Mouse (Mus musculus) hindbrain, embryonic 16.5 days (tissue): ENCODE data around the gene Defb13. TPM values are rescaled to one million over a fixed set of nuclear protein-coding genes. Genes with fewer than 3 reads are reported as not detected.
"Not testable (repeated sequence)": the region's sequence is repeated elsewhere in the genome, so short reads cannot be mapped to it uniquely, and the experiment has no call there.

Experiments
- ATAC-seq: fragments of 200-750 bp; cut with Nextera tagmentation; 2 replicates; pipeline ENCODE4 v1.8.0; 2017; ENCODE audit warnings: moderate TSS enrichment, moderate library complexity
- H3K27ac ChIP-seq: fragments of 300-500 bp; sonication (generic); 2 replicates; pipeline ENCODE4 v1.5.1; 2014; ENCODE audit warnings: low read depth, mild to moderate bottlenecking, control low read depth, low read length, moderate library complexity
- H3K27me3 ChIP-seq: fragments of 300-500 bp; sonication (generic); replicated peaks from 2 replicates; pipeline ENCODE4 v1.6.1; 2014; ENCODE audit warnings: low read length; ENCODE audit not compliant: control insufficient read depth, insufficient read depth
- H3K36me3 ChIP-seq: fragments of 300-500 bp; sonication (generic); 2 replicates; pipeline ENCODE4 v1.6.1; 2014; ENCODE audit warnings: mild to moderate bottlenecking, low read length, moderate library complexity, mixed read lengths; ENCODE audit not compliant: control insufficient read depth, insufficient read depth
- H3K4me1 ChIP-seq: fragments of 300-500 bp; sonication (generic); 2 replicates; pipeline ENCODE4 v1.6.1; 2014; ENCODE audit warnings: low read depth, low read length; ENCODE audit not compliant: control insufficient read depth, insufficient read depth
- H3K4me2 ChIP-seq: fragments of 300-500 bp; sonication (generic); 2 replicates; pipeline ENCODE4 v1.6.1; 2014; ENCODE audit warnings: mild to moderate bottlenecking, low read length, control low read depth, moderate library complexity
- H3K4me3 ChIP-seq: fragments of 300-500 bp; sonication (generic); 2 replicates; pipeline ENCODE4 v1.5.1; 2014; ENCODE audit warnings: mild to moderate bottlenecking, low read length, control low read depth, moderate library complexity
- H3K9ac ChIP-seq: fragments of 300-500 bp; sonication (generic); 2 replicates; pipeline ENCODE4 v1.6.1; 2014; ENCODE audit warnings: low read depth, mild to moderate bottlenecking, control low read depth, low read length, moderate library complexity
- H3K9me3 ChIP-seq: fragments of 300-500 bp; sonication (generic); 2 replicates; pipeline ENCODE4 v1.6.1; 2014; ENCODE audit warnings: mild to moderate bottlenecking, low read length, moderate library complexity; ENCODE audit not compliant: control insufficient read depth
- WGBS: fragments of 180-500 bp; shearing (Covaris S2); extraction: QIAGEN DNeasy Blood & Tissue Kit; methylation state at CpG from one replicate; pipeline ENCODE4 v1.1.7; 2014; 5-methylcytosine and 5-hydroxymethylcytosine counted together
- polyA plus RNA-seq: library from polyadenylated mRNA; unstranded; fragments of >200 nt; fragmentation: Nextera tagmentation; extraction: Ambion mirVana; gene quantifications from 2 replicates; pipeline ENCODE4 v1.2.1, GENCODE M21; 2015

The Defb13 gene
- polyA plus RNA-seq = not detected in 2 replicates

DNA sequence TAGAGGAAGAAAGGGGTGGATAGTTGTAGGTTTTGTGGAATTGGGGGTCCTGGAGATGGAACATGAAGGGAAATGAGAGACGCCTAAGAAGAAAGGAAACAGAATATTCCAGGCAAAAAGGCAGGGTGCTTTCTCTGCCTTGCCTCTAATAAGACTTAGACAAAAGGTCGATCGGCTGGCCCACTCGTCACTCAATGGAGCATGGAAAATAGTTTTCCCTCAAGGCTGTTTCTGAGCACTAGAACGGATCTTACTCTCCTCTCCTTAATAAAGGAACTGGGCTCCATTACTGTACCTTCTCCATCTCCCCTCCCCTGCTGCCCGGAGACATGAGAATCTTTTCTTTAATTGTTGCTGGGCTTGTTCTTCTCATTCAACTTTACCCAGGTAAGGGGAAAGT, at the start of gene Defb13:
Gene Defb13 (plus strand): TSS at position 301 of the 400 bp plus-strand sequence.
- Histone ChIP-seq H3K4me3 (no peak within 1 kb of the TSS), H3K27me3 (no peaks in the 10 kb centered on the region), H3K27ac (no peak within 1 kb of the TSS), H3K36me3 (no peaks in the 10 kb centered on the region), H3K4me2 (no peak within 1 kb of the TSS), H3K4me1 (no peaks in the 10 kb centered on the region), H3K9ac (no peak within 1 kb of the TSS), H3K9me3 (no peaks in the 10 kb centered on the region)
- WGBS = 79% methylated on average over 6 of the region's 6 CpGs
- no peak for ATAC-seq

- H3K4me1 ChIP-seq, H3K4me3 ChIP-seq, H3K27me3 ChIP-seq, H3K36me3 ChIP-seq, H3K4me2 ChIP-seq, H3K9me3 ChIP-seq, H3K9ac ChIP-seq, H3K27ac ChIP-seq: not testable (repeated sequence)
- peak; percentile 58 for ATAC-seq
These were observed 40.3 kb upstream of the Defb13 start, which contains the start of gene Defb11 for GRCm38 (mm10) chr8:21906290-21906689. TSS of gene Defb11 (minus strand) at chr8:21906412.

- ATAC-seq = no peak
- no peak overlapping the region for H3K4me2 ChIP-seq
- no peaks in the 10 kb centered on the region for H3K4me1 ChIP-seq
- WGBS = 22% methylated on average over 1 of the region's 1 CpGs
- H3K27ac ChIP-seq = no peak overlapping the region
- H3K9me3 ChIP-seq = no peaks in the 10 kb centered on the region
- H3K9ac ChIP-seq = no peak overlapping the region
- no peaks in the 10 kb centered on the region for H3K27me3 ChIP-seq
- H3K4me3 ChIP-seq = no peak overlapping the region
- no peaks in the 10 kb centered on the region for H3K36me3 ChIP-seq
These were observed 34.6 kb upstream of the Defb13 start for GRCm38 (mm10) chr8:21911931-21912330.

DNA sequence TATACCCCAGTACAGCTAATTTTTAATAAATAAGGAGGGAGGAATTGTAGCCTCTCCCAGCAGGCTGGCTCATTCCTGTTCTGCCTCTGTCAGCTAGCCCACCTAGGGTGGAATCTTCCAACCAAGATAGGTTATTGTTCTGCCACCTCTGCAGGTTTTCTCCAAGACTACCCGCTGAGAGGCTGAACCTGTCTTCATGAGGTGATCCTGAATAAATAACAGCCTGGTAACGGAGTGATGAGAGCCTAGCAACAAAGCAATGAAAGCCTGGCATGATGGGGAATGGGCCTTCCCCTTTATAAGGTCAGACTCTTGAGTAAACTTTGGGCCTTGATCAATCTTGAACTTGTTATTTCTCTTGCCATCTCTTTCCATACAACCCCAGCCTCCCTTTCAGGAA, 34.0 kb upstream of the Defb13 start:
- no peak overlapping the region for H3K4me3 ChIP-seq
- no peak overlapping the region for H3K27ac ChIP-seq
- H3K4me1 ChIP-seq = no peaks in the 10 kb centered on the region
- H3K4me2 ChIP-seq = no peak overlapping the region
- 12% methylated on average over 2 of the region's 2 CpGs for WGBS
- H3K27me3 ChIP-seq = no peaks in the 10 kb centered on the region
- no peak overlapping the region for H3K9ac ChIP-seq
- H3K9me3 ChIP-seq = no peaks in the 10 kb centered on the region
- ATAC-seq = no peak
- H3K36me3 ChIP-seq = no peaks in the 10 kb centered on the region

- Histone ChIP-seq H3K9me3 (no peaks in the 10 kb centered on the region), H3K9ac (no peak overlapping the region), H3K4me3 (no peak overlapping the region), H3K36me3 (no peaks in the 10 kb centered on the region), H3K4me1 (no peaks in the 10 kb centered on the region), H3K27ac (no peak overlapping the region), H3K4me2 (no peak overlapping the region), H3K27me3 (no peaks in the 10 kb centered on the region)
- 94% methylated on average over 3 of the region's 3 CpGs for WGBS
- no peak for ATAC-seq
These were observed 30.9 kb upstream of the Defb13 start for GRCm38 (mm10) chr8:21915625-21916024.

DNA sequence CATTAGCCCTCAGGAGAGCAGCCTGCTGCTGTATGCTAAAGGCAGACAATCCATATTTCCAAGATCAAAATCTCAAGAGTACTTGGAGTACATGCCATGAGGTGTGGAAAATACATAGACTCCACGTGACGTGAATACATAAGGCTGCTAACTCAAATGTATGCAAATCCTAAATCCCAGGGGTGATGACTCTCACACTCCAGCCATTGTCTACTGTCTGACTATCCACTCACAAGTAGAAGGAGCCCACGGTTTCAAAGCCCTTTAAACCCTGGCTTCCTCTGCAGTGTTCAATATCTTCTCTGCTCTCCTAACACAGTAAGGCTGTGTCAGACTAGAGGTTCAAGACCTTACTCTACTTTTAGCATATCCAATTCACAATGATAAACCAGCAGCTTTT, 15.8 kb upstream of the Defb13 start:
- not testable (repeated sequence) for H3K4me3 ChIP-seq, H3K27me3 ChIP-seq, H3K9me3 ChIP-seq, H3K36me3 ChIP-seq, H3K9ac ChIP-seq, ATAC-seq, H3K27ac ChIP-seq, H3K4me1 ChIP-seq, H3K4me2 ChIP-seq
- WGBS = 72% methylated on average over 3 of the region's 3 CpGs

DNA sequence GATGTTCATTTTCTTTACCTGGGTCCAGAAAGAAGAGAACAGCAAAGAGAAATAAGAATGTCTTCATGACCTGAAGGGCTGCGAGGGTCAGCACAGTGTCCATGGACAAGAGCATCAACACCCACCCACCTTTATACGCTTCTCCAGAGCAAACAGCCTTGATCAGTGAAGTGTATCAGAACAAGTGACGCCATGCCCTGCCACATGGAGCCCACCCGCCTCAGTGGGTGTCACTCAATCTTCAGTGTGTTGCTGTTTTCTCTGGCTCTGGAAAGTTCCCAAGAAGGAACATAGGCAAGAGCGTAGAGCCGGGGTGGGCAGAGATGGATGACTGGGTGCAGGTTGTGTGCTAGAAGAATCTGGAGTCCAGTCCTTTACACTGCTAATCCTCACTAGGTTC, 14.0 kb upstream of the Defb13 start, which contains the start of gene Defb15:
Gene Defb15 (minus strand): TSS at position 101 of the 400 bp plus-strand sequence.
- Histone ChIP-seq H3K9me3 (no peaks in the 10 kb centered on the region), H3K4me1 (no peaks in the 10 kb centered on the region), H3K9ac (no peak within 1 kb of the TSS), H3K4me2 (no peak within 1 kb of the TSS), H3K36me3 (no peaks in the 10 kb centered on the region), H3K4me3 (no peak within 1 kb of the TSS), H3K27me3 (no peaks in the 10 kb centered on the region), H3K27ac (no peak within 1 kb of the TSS)
- ATAC-seq = no peak
- 92% methylated on average over 6 of the region's 6 CpGs for WGBS

- not testable (repeated sequence) for H3K4me3 ChIP-seq, H3K36me3 ChIP-seq, H3K4me2 ChIP-seq, H3K4me1 ChIP-seq, H3K27me3 ChIP-seq, H3K9ac ChIP-seq, H3K27ac ChIP-seq, ATAC-seq, H3K9me3 ChIP-seq
- 88% methylated on average over 4 of the region's 4 CpGs for WGBS
These were observed 8.5 kb upstream of the Defb13 start, which contains the start of gene Defb35 for GRCm38 (mm10) chr8:21938052-21938451. TSS of gene Defb35 (plus strand) at chr8:21938352.

- Histone ChIP-seq H3K4me1 (no peaks in the 10 kb centered on the region), H3K4me3 (no peak overlapping the region), H3K36me3 (no peaks in the 10 kb centered on the region), H3K9ac (no peak overlapping the region), H3K9me3 (no peaks in the 10 kb centered on the region), H3K27ac (no peak overlapping the region), H3K4me2 (no peak overlapping the region), H3K27me3 (no peaks in the 10 kb centered on the region)
- ATAC-seq = no peak
- 46% methylated on average over 9 of the region's 9 CpGs for WGBS
These were observed 902 bp downstream of the Defb13 start for GRCm38 (mm10) chr8:21947311-21948017.
